Mouse (Mus musculus): ENCODE measurements around the gene Mlx. TPM values are rescaled to one million over a fixed set of nuclear protein-coding genes. Genes with fewer than 3 reads are reported as not detected.
A peak's percentile ranks its signal among the peaks of the same experiment; 100 is the strongest.

Gene Mlx
- total RNA-seq (2021), result 10 to 100 TPM; 18.1 to 21.3 TPM
- polyA plus RNA-seq (2012; rRNA removed), result 23.0 and 45.2 TPM in 2 replicates
- long read RNA-seq, transcript Mlx-202 (8 exons, 1,826 nt), result major isoform, 11 of 16 reads
- long read RNA-seq, partial matches to known transcripts, result 0 of 16 reads
- long read RNA-seq, other reads (novel, unspliced or antisense), result 2 of 16 reads

DNA sequence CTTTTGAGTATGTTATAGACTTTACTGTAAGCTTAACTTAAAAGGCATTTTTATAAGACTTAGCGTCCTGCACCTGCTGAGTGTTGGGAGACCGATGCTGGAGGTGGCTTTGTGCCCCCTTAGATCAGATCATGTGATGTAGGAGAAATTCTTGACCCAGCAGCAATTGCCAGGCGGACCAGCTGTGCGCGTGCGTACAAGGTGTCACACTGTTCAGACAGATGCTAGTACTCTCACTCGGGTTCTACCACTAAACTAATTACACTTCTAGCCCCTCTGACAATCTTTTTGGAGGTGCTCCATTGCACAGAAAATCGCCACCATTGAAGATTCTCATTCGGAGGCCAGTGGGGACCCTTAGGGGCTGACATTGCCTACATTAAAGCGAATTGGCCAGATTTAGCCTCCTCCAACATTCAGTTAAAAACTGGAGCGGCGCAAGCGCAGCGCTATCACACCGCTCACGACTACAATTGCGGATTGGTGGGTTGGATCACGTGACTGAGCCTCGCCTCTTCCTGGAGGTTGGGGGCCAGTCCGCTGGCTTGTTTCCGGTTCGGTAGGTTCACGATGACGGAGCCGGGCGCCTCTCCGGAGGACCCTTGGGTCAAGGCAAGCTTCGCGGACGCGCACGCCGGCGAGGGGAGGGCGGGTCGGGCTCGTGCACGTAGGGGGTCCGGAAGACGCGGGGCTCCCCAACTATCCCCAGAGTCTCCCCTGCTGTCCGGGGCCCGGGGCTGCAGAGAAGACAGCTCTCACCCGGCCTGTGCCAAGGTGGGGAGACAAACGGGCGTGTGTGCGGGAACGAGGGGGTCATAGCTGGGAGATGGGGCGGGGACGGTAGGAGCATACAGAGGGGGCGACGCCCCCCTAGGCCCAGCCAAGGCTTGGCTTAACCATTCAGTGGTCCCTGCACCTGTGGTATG lies at the start of gene Mlx:
Gene Mlx, plus strand, starts transcription at position 522 of the 926 bp plus-strand sequence.
- 2% methylated on average over 52 of the region's 52 CpGs for WGBS
- Histone ChIP-seq H3K4me3 (peak within 1 kb of the TSS; percentile 72), H3K27ac (peak within 1 kb of the TSS; percentile 91), H3K4me1 (ENCODE audit: control insufficient read depth, insufficient read depth, low read length) (peaks cover 13% of the 10 kb centered on the region), H3K27me3 (ENCODE audit: control insufficient read depth, insufficient read depth, low read length) (no peaks in the 10 kb centered on the region), H3K9ac (ENCODE audit: low read depth, low read length) (peak within 1 kb of the TSS; percentile 72), H3K36me3 (ENCODE audit: control insufficient read depth, insufficient read depth, low read length) (no peaks in the 10 kb centered on the region), H3K79me2 (replicated peaks; ENCODE audit: control insufficient read depth, insufficient read depth, low read length) (no peaks in the 10 kb centered on the region)
- no peak for TF ChIP-seq CTCF (IDR thresholded peaks at IDR 0.05)
- TF ChIP-seq EP300 (IDR thresholded peaks at IDR 0.05; ENCODE audit: insufficient read depth, low read depth, low read length), result peak; percentile 76
- TF ChIP-seq POLR2A (IDR thresholded peaks at IDR 0.05; ENCODE audit: insufficient read depth, low read depth, low read length), result peak; percentile 89
- peak; percentile 88 to 93 for DNase-seq
- intact Hi-C loops (cut with DNase I), result loop anchor here (2.0 to 5.0 kb wide), 2 partner anchors 32 to 355 kb away; partner anchors contain the start of genes Retreg3, Rpl27 and Tubg1

DNA sequence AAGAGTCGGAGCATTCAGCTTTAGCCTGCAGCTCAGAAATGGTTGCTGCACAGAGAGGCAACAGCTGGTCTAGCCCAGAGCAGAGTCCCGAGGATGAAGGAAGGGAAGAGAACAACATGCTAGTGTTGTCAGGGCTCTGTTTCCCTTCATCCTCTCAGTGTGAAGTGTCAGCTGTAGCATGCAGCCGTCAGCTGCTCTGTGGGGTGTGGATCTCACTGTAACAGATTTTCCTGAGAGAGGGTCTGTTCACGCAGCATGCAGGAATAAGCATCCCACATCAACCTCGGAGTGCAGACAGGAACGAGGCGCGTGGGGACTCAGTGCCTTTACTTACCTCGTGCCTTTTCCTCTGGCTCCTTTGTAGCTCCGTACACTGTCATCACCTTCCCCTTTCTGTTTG lies 49.3 kb upstream of the Mlx start:
- Histone ChIP-seq H3K9ac (ENCODE audit: low read depth, low read length) (no peak overlapping the region), H3K27me3 (ENCODE audit: control insufficient read depth, insufficient read depth, low read length) (no peaks in the 10 kb centered on the region), H3K36me3 (ENCODE audit: control insufficient read depth, insufficient read depth, low read length) (no peaks in the 10 kb centered on the region; the same call in 1 of the 2 replicates), H3K4me3 (no peak overlapping the region), H3K27ac (no peak overlapping the region), H3K79me2 (replicated peaks; ENCODE audit: control insufficient read depth, insufficient read depth, low read length) (no peaks in the 10 kb centered on the region), H3K4me1 (ENCODE audit: control insufficient read depth, insufficient read depth, low read length) (no peaks in the 10 kb centered on the region)
- 82% methylated on average over 10 of the region's 10 CpGs for WGBS
- no peak for DNase-seq
- intact Hi-C loops (cut with DNase I), result no loop called here
- TF ChIP-seq CTCF (IDR thresholded peaks at IDR 0.05) (no peak), POLR2A (IDR thresholded peaks at IDR 0.05; ENCODE audit: insufficient read depth, low read depth, low read length) (no peak), EP300 (IDR thresholded peaks at IDR 0.05; ENCODE audit: insufficient read depth, low read depth, low read length) (no peak)

DNA sequence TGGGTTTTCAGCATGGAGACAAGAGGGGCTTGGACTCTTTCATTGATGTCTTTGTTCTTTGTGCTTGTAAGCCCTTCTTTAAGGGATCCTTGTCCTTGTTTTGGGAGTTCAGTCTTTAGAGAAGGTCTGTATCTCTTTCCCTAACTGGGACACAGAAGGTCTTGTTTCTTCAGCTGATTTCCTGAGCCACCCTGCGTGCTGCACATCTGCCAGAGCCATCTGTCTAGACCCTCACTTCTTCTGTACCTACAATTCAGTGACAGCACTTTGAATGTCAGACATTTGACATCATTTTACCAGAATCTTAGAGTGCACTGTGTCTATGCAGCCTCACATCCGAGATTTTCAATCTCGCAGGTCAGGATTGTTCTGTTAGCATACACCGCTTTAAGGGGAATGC lies 41.3 kb upstream of the Mlx start:
- H3K36me3 ChIP-seq (ENCODE audit: control insufficient read depth, insufficient read depth, low read length), result peaks cover 5% of the 10 kb centered on the region
- 83% methylated on average over 4 of the region's 4 CpGs for WGBS
- no peaks in the 10 kb centered on the region for H3K27me3 ChIP-seq (ENCODE audit: control insufficient read depth, insufficient read depth, low read length)
- no peaks in the 10 kb centered on the region for H3K79me2 ChIP-seq (replicated peaks; ENCODE audit: control insufficient read depth, insufficient read depth, low read length)
- no peak for TF ChIP-seq CTCF (IDR thresholded peaks at IDR 0.05)
- no peak for TF ChIP-seq POLR2A (IDR thresholded peaks at IDR 0.05; ENCODE audit: insufficient read depth, low read depth, low read length)
- TF ChIP-seq EP300 (IDR thresholded peaks at IDR 0.05; ENCODE audit: insufficient read depth, low read depth, low read length), result no peak
- DNase-seq, result no peak
- H3K27ac ChIP-seq, result no peak overlapping the region
- intact Hi-C loops (cut with DNase I), result no loop called here
- peaks cover 2% of the 10 kb centered on the region; the same call in 1 of the 2 replicates for H3K4me1 ChIP-seq (ENCODE audit: control insufficient read depth, insufficient read depth, low read length)
- H3K4me3 ChIP-seq, result no peak overlapping the region
- no peak overlapping the region for H3K9ac ChIP-seq (ENCODE audit: low read depth, low read length)

DNA sequence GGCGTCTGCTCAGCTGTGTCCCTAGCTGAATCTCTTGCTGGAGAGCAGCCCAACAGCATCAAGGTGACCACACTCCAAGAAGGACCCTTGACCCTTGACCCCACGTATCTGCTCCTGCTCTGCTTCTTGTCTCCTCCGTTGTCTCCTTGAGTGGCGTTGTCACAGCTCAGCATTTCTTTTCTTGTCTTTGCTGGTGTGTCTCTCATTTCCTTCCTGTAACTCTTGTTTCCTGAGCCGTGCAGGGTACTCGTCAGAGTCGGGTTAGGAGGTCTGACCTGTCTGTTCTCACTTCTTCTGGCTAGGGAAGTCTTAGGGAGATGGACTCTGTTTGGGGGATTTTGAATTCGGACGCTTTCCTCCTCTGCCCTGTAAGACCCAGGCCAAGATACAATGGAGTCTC lies 40.6 kb upstream of the Mlx start:
- Histone ChIP-seq H3K4me1 (ENCODE audit: control insufficient read depth, insufficient read depth, low read length) (peaks cover 2% of the 10 kb centered on the region; the same call in 1 of the 2 replicates), H3K27ac (no peak overlapping the region; the same call in 1 of the 2 replicates), H3K36me3 (ENCODE audit: control insufficient read depth, insufficient read depth, low read length) (peaks cover 5% of the 10 kb centered on the region), H3K9ac (ENCODE audit: low read depth, low read length) (no peak overlapping the region), H3K27me3 (ENCODE audit: control insufficient read depth, insufficient read depth, low read length) (no peaks in the 10 kb centered on the region), H3K79me2 (replicated peaks; ENCODE audit: control insufficient read depth, insufficient read depth, low read length) (no peaks in the 10 kb centered on the region), H3K4me3 (no peak overlapping the region)
- TF ChIP-seq POLR2A (IDR thresholded peaks at IDR 0.05; ENCODE audit: insufficient read depth, low read depth, low read length) (no peak), CTCF (IDR thresholded peaks at IDR 0.05) (no peak), EP300 (IDR thresholded peaks at IDR 0.05; ENCODE audit: insufficient read depth, low read depth, low read length) (no peak)
- intact Hi-C loops (cut with DNase I), result no loop called here
- WGBS, result 35% methylated on average over 9 of the region's 9 CpGs
- no peak for DNase-seq

GRCm38 (mm10) chr11:101047502-101047901 lies 39.6 kb upstream of the Mlx start:
- intact Hi-C loops (cut with DNase I), result no loop called here

More at GRCm38 (mm10) chr11:101047502-101047901, 39.6 kb upstream of the Mlx start:
- H3K9ac ChIP-seq (ENCODE audit: low read depth, low read length), result no peak overlapping the region
- H3K36me3 ChIP-seq (ENCODE audit: control insufficient read depth, insufficient read depth, low read length), result peaks cover 5% of the 10 kb centered on the region
- no peak overlapping the region for H3K4me3 ChIP-seq
- H3K79me2 ChIP-seq (replicated peaks; ENCODE audit: control insufficient read depth, insufficient read depth, low read length), result no peaks in the 10 kb centered on the region
- WGBS, result 68% methylated on average over 3 of the region's 3 CpGs
- TF ChIP-seq CTCF (IDR thresholded peaks at IDR 0.05) (no peak), EP300 (IDR thresholded peaks at IDR 0.05; ENCODE audit: insufficient read depth, low read depth, low read length) (no peak), POLR2A (IDR thresholded peaks at IDR 0.05; ENCODE audit: insufficient read depth, low read depth, low read length) (no peak)
- peaks cover 4% of the 10 kb centered on the region for H3K4me1 ChIP-seq (ENCODE audit: control insufficient read depth, insufficient read depth, low read length)
- H3K27me3 ChIP-seq (ENCODE audit: control insufficient read depth, insufficient read depth, low read length), result no peaks in the 10 kb centered on the region
- DNase-seq, result no peak
- no peak overlapping the region for H3K27ac ChIP-seq

Data from heart, adult 2 months (tissue).